Mouse (Mus musculus) intestine, embryonic 14.5 days (tissue): ENCODE data around the gene Sp7. TPM values are rescaled to one million over a fixed set of nuclear protein-coding genes. Genes with fewer than 3 reads are reported as not detected.
"Not testable (repeated sequence)": the region's sequence is repeated elsewhere in the genome, so short reads cannot be mapped to it uniquely, and the experiment has no call there.

Experiments
- ATAC-seq: fragments of 200-750 bp; cut with Nextera tagmentation; replicated peaks from 2 replicates; pipeline ENCODE4 v1.8.0; 2017; ENCODE audit warnings: low read depth, moderate number of reproducible peaks, moderate TSS enrichment, moderate library complexity; ENCODE audit not compliant: low FRiP score, low TSS enrichment
- DNase-seq: peaks from one replicate; pipeline ENCODE4 v3.0.0-alpha.2; 2018; ENCODE audit warnings: low spot score
- H3K27ac ChIP-seq: fragments of 300-500 bp; sonication (generic); 2 replicates; pipeline ENCODE4 v1.5.1; 2014; ENCODE audit warnings: low read depth, mild to moderate bottlenecking, control low read depth
- H3K27me3 ChIP-seq: fragments of 300-500 bp; sonication (generic); replicated peaks from 2 replicates; pipeline ENCODE4 v1.6.1; 2014; ENCODE audit warnings: low read length, control low read depth; ENCODE audit not compliant: control insufficient read depth, insufficient read depth
- H3K36me3 ChIP-seq: fragments of 300-500 bp; sonication (generic); 2 replicates; pipeline ENCODE4 v1.6.1; 2014; ENCODE audit warnings: low read length, control low read depth; ENCODE audit not compliant: control insufficient read depth, insufficient read depth
- H3K4me1 ChIP-seq: fragments of 300-500 bp; sonication (generic); replicated peaks from 2 replicates; pipeline ENCODE4 v1.6.1; 2014; ENCODE audit warnings: low read length, control low read depth, mixed read lengths; ENCODE audit not compliant: control insufficient read depth, insufficient read depth
- H3K4me2 ChIP-seq: fragments of 300-500 bp; sonication (generic); 2 replicates; pipeline ENCODE4 v1.6.1; 2014; ENCODE audit warnings: low read length
- H3K4me3 ChIP-seq: fragments of 300-500 bp; sonication (generic); 2 replicates; pipeline ENCODE4 v1.5.1; 2014; ENCODE audit warnings: low read depth, low read length, control low read depth, mixed read lengths
- H3K9ac ChIP-seq: fragments of 300-500 bp; sonication (generic); 2 replicates; pipeline ENCODE4 v1.6.1; 2014; ENCODE audit warnings: mild to moderate bottlenecking, low read length
- H3K9me3 ChIP-seq: fragments of 300-500 bp; sonication (generic); 2 replicates; pipeline ENCODE4 v1.6.1; 2016; ENCODE audit warnings: low read length, control low read depth; ENCODE audit not compliant: control insufficient read depth
- WGBS: fragments of 180-500 bp; shearing (Covaris S2); extraction: QIAGEN DNeasy Blood & Tissue Kit; methylation state at CpG from one replicate; pipeline ENCODE4 v1.1.7; 2014; 5-methylcytosine and 5-hydroxymethylcytosine counted together
- polyA plus RNA-seq: library from polyadenylated mRNA; unstranded; fragments of >200 nt; fragmentation: Nextera tagmentation; extraction: Ambion mirVana; gene quantifications from 2 replicates; pipeline ENCODE4 v1.2.1, GENCODE M21; 2014

The Sp7 gene
- polyA plus RNA-seq, 1 experiment from 2014 or later, result 1.2 TPM

DNA sequence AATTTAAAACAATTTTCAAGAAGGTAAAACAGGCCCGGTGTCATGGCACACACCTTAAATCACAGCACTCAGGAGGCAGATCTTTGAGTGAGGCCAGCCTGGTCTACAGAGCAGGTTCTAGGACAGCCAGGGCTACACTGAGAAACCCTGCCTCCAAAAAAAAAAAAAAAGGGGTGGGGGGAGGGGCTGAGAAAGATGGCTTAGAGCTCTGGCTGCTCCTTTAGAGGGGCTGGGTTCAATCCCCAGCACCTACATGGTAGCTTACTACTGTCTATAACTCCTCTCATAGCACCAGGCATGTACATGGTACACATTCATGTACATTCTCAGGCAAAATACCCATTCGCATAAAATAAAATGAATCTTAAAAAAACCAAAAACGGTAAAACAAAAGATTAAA, 22.5 kb downstream of the Sp7 start:
- H3K36me3 ChIP-seq, result peaks cover 50% of the 10 kb centered on the region
- 94% methylated on average over 3 of the region's 3 CpGs for WGBS

GRCm38 (mm10) chr15:102341580-102341979, 25.4 kb downstream of the Sp7 start:
- Histone ChIP-seq H3K4me3 (no peak overlapping the region), H3K27me3 (no peaks in the 10 kb centered on the region), H3K36me3 (peaks cover 70% of the 10 kb centered on the region), H3K9ac (no peak overlapping the region), H3K27ac (no peak overlapping the region), H3K4me2 (no peak overlapping the region), H3K9me3 (no peaks in the 10 kb centered on the region), H3K4me1 (no peaks in the 10 kb centered on the region)
- no peak for ATAC-seq
- WGBS, result 11% methylated on average over 1 of the region's 1 CpGs
- no peak for DNase-seq

More for the DNA sequence above, 22.5 kb downstream of the Sp7 start:
- H3K27ac ChIP-seq, result no peak overlapping the region
- no peak for DNase-seq
- ATAC-seq, result no peak
- no peak overlapping the region for H3K4me2 ChIP-seq
- H3K4me1 ChIP-seq, result peaks cover under 1% of the 10 kb centered on the region; the same call in 1 of the 2 replicates
- H3K9me3 ChIP-seq, result no peaks in the 10 kb centered on the region
- no peaks in the 10 kb centered on the region for H3K27me3 ChIP-seq
- H3K4me3 ChIP-seq, result no peak overlapping the region
- no peak overlapping the region for H3K9ac ChIP-seq

DNA sequence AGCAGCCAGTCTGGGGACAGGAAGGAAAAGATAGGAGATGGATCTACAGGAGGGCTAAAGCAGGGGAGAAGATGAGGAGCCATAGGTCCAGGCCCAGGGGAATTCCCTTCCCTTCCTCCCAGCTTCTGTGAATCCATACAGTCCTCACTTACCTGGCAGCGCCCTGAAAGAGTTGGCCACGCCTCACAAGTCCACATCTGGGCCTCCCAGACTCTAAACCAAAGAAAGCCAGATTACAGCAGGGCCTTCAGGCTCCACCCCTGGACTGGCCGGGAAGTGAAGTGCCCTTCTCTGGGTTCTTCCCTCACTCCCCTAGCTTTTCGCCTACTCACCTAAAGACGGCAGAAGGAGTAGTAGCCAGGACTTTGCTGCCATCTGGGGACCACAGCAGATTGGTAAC, 27.4 kb downstream of the Sp7 start:
- Histone ChIP-seq H3K4me1 (no peaks in the 10 kb centered on the region), H3K27ac (no peak overlapping the region), H3K36me3 (peaks cover 61% of the 10 kb centered on the region), H3K4me3 (no peak overlapping the region), H3K9ac (no peak overlapping the region), H3K27me3 (no peaks in the 10 kb centered on the region), H3K4me2 (no peak overlapping the region), H3K9me3 (no peaks in the 10 kb centered on the region)
- no peak for DNase-seq
- WGBS, result 54% methylated on average over 5 of the region's 5 CpGs
- no peak for ATAC-seq

DNA sequence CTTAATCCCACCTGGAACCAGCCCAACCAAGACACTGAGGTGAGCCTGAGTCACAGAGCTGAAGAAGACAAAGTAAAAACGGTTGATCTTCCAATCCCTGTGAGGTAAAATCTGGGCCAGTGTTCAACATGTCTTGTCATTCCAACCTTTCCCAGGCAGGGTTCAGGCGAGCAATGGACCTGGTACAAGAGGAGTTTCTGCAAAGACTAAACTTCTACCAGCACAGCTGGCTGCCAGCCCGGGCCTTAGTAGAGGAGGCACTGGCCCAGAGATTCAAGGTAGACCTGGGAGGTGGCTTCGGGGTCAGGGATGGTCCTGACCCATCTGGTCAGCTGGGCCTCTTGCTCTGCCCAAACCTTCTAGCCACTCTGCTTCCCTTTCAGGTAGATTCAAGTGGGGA, 30.0 kb downstream of the Sp7 start:
- peaks cover 10% of the 10 kb centered on the region; the same call in 1 of the 2 replicates for H3K4me1 ChIP-seq
- 91% methylated on average over 4 of the region's 4 CpGs for whole genome bisulfite sequencing
- H3K4me3 ChIP-seq, result no peak overlapping the region
- no peak for ATAC-seq
- no peak overlapping the region for H3K27ac ChIP-seq
- H3K27me3 ChIP-seq, result no peaks in the 10 kb centered on the region
- H3K9me3 ChIP-seq, result no peaks in the 10 kb centered on the region
- DNase-seq, result no peak
- no peak overlapping the region for H3K4me2 ChIP-seq
- peaks cover 63% of the 10 kb centered on the region for H3K36me3 ChIP-seq
- no peak overlapping the region for H3K9ac ChIP-seq

GRCm38 (mm10) chr15:102335925-102336324, 31.1 kb downstream of the Sp7 start:
- Histone ChIP-seq H3K4me1 (peaks cover 16% of the 10 kb centered on the region), H3K36me3 (peaks cover 63% of the 10 kb centered on the region)
- not testable (repeated sequence) for DNase-seq, H3K4me2 ChIP-seq, ATAC-seq, H3K27ac ChIP-seq, H3K4me3 ChIP-seq, H3K27me3 ChIP-seq, H3K9me3 ChIP-seq, H3K9ac ChIP-seq
- WGBS, result 87% methylated on average over 5 of the region's 5 CpGs

DNA sequence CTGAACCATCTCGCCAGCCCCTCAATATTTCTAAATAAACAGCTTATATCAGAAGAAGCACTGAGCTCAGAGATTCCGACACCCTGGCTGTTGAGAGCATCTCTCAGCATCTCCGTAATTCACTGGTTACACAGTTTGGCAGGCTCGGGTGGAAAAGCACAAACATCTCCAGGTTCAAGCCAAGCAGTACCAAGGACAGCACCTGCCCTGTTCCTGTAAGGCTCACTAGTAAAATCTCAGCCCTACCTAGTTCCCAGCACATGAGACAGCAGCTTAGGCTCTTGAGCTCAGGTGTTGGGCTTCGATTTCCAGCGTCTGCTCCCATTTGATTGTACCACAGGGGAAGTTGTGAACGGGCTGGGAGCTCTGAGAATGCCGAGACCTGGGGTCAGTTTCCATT, 31.7 kb downstream of the Sp7 start:
- WGBS, result 86% methylated on average over 8 of the region's 8 CpGs
- Histone ChIP-seq H3K9me3 (no peaks in the 10 kb centered on the region), H3K9ac (no peak overlapping the region), H3K4me2 (no peak overlapping the region), H3K27me3 (no peaks in the 10 kb centered on the region), H3K4me3 (no peak overlapping the region), H3K4me1 (peaks cover 16% of the 10 kb centered on the region), H3K36me3 (peaks cover 65% of the 10 kb centered on the region), H3K27ac (no peak overlapping the region)
- ATAC-seq (no peak), DNase-seq (no peak)

- Histone ChIP-seq H3K36me3 (peaks cover 53% of the 10 kb centered on the region), H3K4me3 (peak within 1 kb of the TSS; percentile 66), H3K4me1 (peaks cover 23% of the 10 kb centered on the region), H3K27ac (peak within 1 kb of the TSS; percentile 48; the same call in 1 of the 2 replicates), H3K4me2 (peak within 1 kb of the TSS; percentile 97), H3K9me3 (no peaks in the 10 kb centered on the region), H3K9ac (peak within 1 kb of the TSS; percentile 73), H3K27me3 (no peaks in the 10 kb centered on the region)
- ATAC-seq, result peak; percentile 89
- WGBS, result under 1% methylated on average over 30 of the region's 30 CpGs
- DNase-seq, result peak; percentile 84
Observed at GRCm38 (mm10) chr15:102331610-102332015, 35.4 kb downstream of the Sp7 start, which contains the start of gene Myg1. Myg1 (plus strand) TSS chr15:102331709.

GRCm38 (mm10) chr15:102326892-102327291, 40.1 kb downstream of the Sp7 start:
- H3K4me2 ChIP-seq, result peak overlapping the region; percentile 77
- peak overlapping the region; percentile 72 for H3K4me3 ChIP-seq
- H3K4me1 ChIP-seq, result peaks cover 13% of the 10 kb centered on the region
- H3K9me3 ChIP-seq, result no peaks in the 10 kb centered on the region
- peak overlapping the region; percentile 69 for H3K9ac ChIP-seq
- WGBS, result 64% methylated on average over 8 of the region's 8 CpGs
- ATAC-seq, result no peak
- H3K36me3 ChIP-seq, result peaks cover 46% of the 10 kb centered on the region
- no peaks in the 10 kb centered on the region for H3K27me3 ChIP-seq
- no peak overlapping the region for H3K27ac ChIP-seq
- DNase-seq, result no peak

- peak within 1 kb of the TSS; percentile 77 for H3K4me2 ChIP-seq
- peak; percentile 92 for ATAC-seq
- no peaks in the 10 kb centered on the region for H3K9me3 ChIP-seq
- H3K36me3 ChIP-seq, result peaks cover 53% of the 10 kb centered on the region
- H3K9ac ChIP-seq, result peak within 1 kb of the TSS; percentile 69
- H3K4me1 ChIP-seq, result peaks cover 9% of the 10 kb centered on the region
- peak within 1 kb of the TSS; percentile 54; the same call in 1 of the 2 replicates for H3K27ac ChIP-seq
- WGBS, result 0% methylated on average over 40 of the region's 40 CpGs
- H3K4me3 ChIP-seq, result peak within 1 kb of the TSS; percentile 72
- H3K27me3 ChIP-seq, result no peaks in the 10 kb centered on the region
- DNase-seq, result peak; percentile 86
Observed at GRCm38 (mm10) chr15:102326022-102326576, 40.9 kb downstream of the Sp7 start, which contains the start of gene Pfdn5. Pfdn5 (plus strand) TSS chr15:102326116.
